Mouse (Mus musculus) liver, postnatal 0 days (tissue): ENCODE measurements around the gene Abcc1. TPM values are rescaled to one million over a fixed set of nuclear protein-coding genes. Genes with fewer than 3 reads are reported as not detected.

ENCODE experiments used
- ATAC-seq: fragments of 200-750 bp; cut with Nextera tagmentation; 2 replicates; pipeline ENCODE4 v1.8.0; 2017; ENCODE audit warnings: mild to moderate bottlenecking, moderate library complexity
- DNase-seq: peaks from one replicate; pipeline ENCODE4 v3.0.0-alpha.2; 2016
- H3K27ac ChIP-seq: fragments of 300-500 bp; sonication (generic); 2 replicates; pipeline ENCODE4 v1.5.1; 2014; ENCODE audit warnings: antibody characterized with exemption, moderate library complexity, mild to moderate bottlenecking, low read depth
- H3K27me3 ChIP-seq: fragments of 300-500 bp; sonication (generic); 2 replicates; pipeline ENCODE4 v1.6.1; 2014; ENCODE audit warnings: low read length, control low read depth, mixed read lengths; ENCODE audit not compliant: insufficient read depth
- H3K36me3 ChIP-seq: fragments of 300-500 bp; sonication (generic); replicated peaks from 2 replicates; pipeline ENCODE4 v1.6.1; 2014; ENCODE audit warnings: mild to moderate bottlenecking, control low read depth, low read length, moderate library complexity, mixed read lengths; ENCODE audit not compliant: insufficient read depth
- H3K4me1 ChIP-seq: fragments of 300-500 bp; sonication (generic); 2 replicates; pipeline ENCODE4 v1.6.1; 2014; ENCODE audit warnings: antibody characterized with exemption, mild to moderate bottlenecking, control low read depth; ENCODE audit not compliant: insufficient read depth
- H3K4me2 ChIP-seq: fragments of 300-500 bp; sonication (generic); 2 replicates; pipeline ENCODE4 v1.6.1; 2014; ENCODE audit warnings: low read depth, mild to moderate bottlenecking, low read length, moderate library complexity, mixed read lengths
- H3K4me3 ChIP-seq: fragments of 300-500 bp; sonication (generic); 2 replicates; pipeline ENCODE4 v1.5.1; 2014; ENCODE audit warnings: low read depth, low read length
- H3K9ac ChIP-seq: fragments of 300-500 bp; sonication (generic); replicated peaks from 2 replicates; pipeline ENCODE4 v1.6.1; 2014; ENCODE audit warnings: mild to moderate bottlenecking, moderate library complexity
- H3K9me3 ChIP-seq: fragments of 300-500 bp; sonication (generic); 2 replicates; pipeline ENCODE4 v1.6.1; 2016; ENCODE audit warnings: mild to moderate bottlenecking, control low read depth, low read length, mixed read lengths
- CTCF ChIP-seq: sonication (generic); IDR thresholded peaks from 2 replicates; pipeline ENCODE4 v1.5.1; 2016; ENCODE audit warnings: antibody characterized with exemption, low read depth
- EP300 ChIP-seq: IDR thresholded peaks from 2 replicates; pipeline ENCODE4 v1.6.1; 2016; ENCODE audit warnings: antibody characterized with exemption, low read depth, mild to moderate bottlenecking
- WGBS: fragments of 180-500 bp; shearing (Covaris S2); extraction: QIAGEN DNeasy Blood & Tissue Kit; methylation state at CpG from one replicate; pipeline ENCODE4 v1.1.7; 2014; ENCODE audit not compliant: insufficient replicate concordance; 5-methylcytosine and 5-hydroxymethylcytosine counted together
- polyA plus RNA-seq: library from polyadenylated mRNA; unstranded; fragments of >200 nt; fragmentation: Nextera tagmentation; extraction: Ambion mirVana; gene quantifications from 2 replicates; pipeline ENCODE4 v1.2.1, GENCODE M21; 2015

Abcc1 gene
- polyA plus RNA-seq, 1 experiment from 2014 or later: 1.7 TPM

DNA sequence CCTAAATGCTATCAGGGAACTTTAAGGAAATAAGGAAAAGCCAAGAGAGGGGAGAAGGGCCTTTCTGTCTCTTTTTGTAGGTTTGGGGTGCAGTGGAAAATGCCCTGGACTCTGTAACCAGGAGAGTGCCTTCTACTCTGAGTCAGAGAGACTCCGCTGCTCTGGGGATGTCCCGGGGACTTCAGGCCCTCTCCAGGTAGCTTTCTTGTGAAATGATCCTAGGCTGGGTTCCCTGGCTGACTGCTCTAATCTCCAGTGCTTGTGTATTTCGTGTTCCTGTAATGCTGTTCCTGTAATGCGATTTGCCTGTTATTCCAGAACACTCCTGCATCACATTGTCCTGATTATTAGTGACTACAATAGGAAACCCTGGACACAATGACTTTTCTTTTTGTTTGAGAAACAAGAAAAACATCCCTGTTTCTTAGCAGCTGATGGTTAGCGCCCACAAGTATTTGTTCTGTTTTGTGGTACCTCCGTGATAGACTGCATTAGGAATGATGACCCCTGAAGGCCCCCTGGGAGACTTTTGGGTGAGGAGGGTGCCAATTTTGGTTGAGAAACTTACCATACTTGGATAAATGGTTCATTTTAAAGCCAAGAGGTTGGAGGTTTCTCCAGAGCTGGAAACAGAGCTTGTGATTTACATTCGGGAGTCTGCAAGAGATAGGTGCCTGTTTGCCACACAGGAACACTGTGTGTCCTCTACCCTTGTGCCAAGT, 902 bp downstream of the Abcc1 start:
- peaks cover 10% of the 10 kb centered on the region for H3K4me1 ChIP-seq

DNA sequence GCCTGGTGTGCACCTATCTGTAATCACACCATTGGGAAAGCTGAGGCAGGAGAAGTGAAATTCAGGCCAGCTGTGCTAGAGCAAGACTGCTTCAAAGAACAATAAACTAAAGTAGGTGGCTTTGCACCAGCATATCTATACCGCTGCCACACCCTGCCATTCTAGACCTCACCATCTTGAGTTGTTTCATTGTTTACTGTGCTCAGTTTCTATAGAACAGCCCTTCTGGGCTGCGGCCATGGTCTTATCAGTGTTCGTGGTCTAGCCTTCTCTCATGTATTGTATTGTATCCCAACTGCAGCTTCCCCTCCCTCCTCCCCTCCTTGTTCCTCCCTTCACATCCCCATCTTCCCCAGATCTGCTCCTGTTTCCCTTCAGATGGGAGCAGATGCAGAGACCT, 2.1 kb downstream of the Abcc1 start:
- H3K4me1 ChIP-seq: peaks cover 10% of the 10 kb centered on the region
- no peaks in the 10 kb centered on the region for H3K36me3 ChIP-seq
- no peaks in the 10 kb centered on the region for H3K27me3 ChIP-seq
- TF ChIP-seq EP300 (no peak), CTCF (no peak)
- no peak for DNase-seq
- H3K9me3 ChIP-seq: no peaks in the 10 kb centered on the region
- no peak overlapping the region for H3K9ac ChIP-seq
- no peak overlapping the region for H3K27ac ChIP-seq
- ATAC-seq: no peak
- H3K4me3 ChIP-seq: no peak overlapping the region
- 66% methylated on average over 3 of the region's 3 CpGs for WGBS
- no peak overlapping the region for H3K4me2 ChIP-seq

More for the DNA sequence above, 902 bp downstream of the Abcc1 start:
- WGBS: 27% methylated on average over 7 of the region's 7 CpGs
- DNase-seq (no peak), ATAC-seq (no peak)
- Histone ChIP-seq H3K4me3 (peak overlapping the region; percentile 81), H3K27me3 (no peaks in the 10 kb centered on the region), H3K36me3 (no peaks in the 10 kb centered on the region), H3K4me2 (peak overlapping the region; percentile 94), H3K9ac (peak overlapping the region; percentile 72; the same call in 1 of the 2 replicates), H3K9me3 (no peaks in the 10 kb centered on the region), H3K27ac (no peak overlapping the region)
- no peak for TF ChIP-seq EP300
- TF ChIP-seq CTCF: no peak

DNA sequence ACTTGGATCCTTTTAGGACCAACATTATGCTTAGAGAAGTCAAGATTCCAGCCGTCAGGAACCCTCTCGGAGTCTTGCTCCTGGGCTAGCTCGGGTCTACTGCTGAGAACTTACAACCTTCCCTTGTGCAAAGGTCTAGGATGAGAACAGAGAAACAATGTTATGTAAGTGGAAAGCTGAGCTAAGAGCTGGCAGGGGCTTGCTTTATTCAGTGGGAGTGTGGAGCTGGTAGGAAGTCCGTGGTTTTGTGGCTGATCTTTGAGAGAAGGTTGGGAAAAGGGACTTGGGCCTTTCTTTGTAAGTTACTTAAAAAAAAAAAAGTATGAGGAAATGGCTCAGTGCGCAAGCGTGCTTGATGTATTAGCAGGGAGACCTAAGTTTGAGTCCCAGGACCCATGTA, 2.7 kb downstream of the Abcc1 start:
- no peak for TF ChIP-seq EP300
- TF ChIP-seq CTCF: no peak
- H3K4me1 ChIP-seq: peaks cover 10% of the 10 kb centered on the region
- H3K27ac ChIP-seq: no peak overlapping the region
- H3K27me3 ChIP-seq: no peaks in the 10 kb centered on the region
- H3K9ac ChIP-seq: no peak overlapping the region
- 60% methylated on average over 6 of the region's 6 CpGs for WGBS
- DNase-seq (no peak), ATAC-seq (no peak)
- no peaks in the 10 kb centered on the region for H3K9me3 ChIP-seq
- no peaks in the 10 kb centered on the region for H3K36me3 ChIP-seq
- no peak overlapping the region for H3K4me2 ChIP-seq
- no peak overlapping the region for H3K4me3 ChIP-seq

DNA sequence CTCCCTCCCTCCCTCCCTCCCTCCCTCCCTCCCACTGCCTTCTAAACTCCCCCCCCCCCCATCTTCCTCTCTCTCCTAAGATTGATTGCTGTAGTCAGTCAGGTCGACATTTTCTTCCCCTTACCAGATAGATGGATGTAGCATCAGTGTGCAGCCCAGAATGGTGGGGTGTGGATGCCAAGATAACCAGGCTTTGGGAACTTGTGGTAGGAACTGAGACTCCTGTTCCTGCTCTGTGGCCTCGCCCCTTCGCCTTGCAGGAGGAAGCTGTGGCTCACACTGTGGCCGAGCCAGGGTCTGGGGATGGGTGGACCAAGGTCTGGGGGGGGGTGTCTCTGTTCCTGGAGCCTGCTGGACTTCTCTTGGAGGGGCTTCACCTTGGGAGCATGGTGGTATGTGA, 4.1 kb downstream of the Abcc1 start:
- ATAC-seq: no peak
- H3K4me1 ChIP-seq: peaks cover 10% of the 10 kb centered on the region
- TF ChIP-seq EP300: no peak
- TF ChIP-seq CTCF: no peak

DNA sequence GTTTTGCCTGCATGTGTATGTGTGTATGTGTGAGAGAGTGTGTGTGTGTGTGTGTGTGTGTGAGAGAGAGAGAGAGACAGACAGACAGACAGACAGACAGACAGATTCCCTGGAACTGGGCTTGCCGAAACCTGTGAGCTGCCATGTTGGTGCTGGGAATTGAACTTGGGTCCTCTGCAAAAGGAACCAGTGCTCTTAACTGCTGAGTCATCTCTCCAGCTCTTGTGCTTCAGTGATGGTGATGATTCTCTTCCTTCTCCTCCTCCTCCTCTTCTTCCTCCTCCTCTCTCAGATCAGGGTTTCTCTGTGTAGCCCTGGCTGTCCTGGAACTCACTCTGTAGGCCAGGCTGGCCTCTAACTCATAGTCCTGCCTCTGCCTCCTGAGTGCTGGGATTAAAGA, 4.7 kb downstream of the Abcc1 start:
- TF ChIP-seq CTCF (no peak), EP300 (no peak)
- H3K9ac ChIP-seq: no peak overlapping the region
- ATAC-seq (no peak), DNase-seq (no peak)
- no peak overlapping the region for H3K27ac ChIP-seq
- H3K4me2 ChIP-seq: no peak overlapping the region
- 73% methylated on average over 1 of the region's 1 CpGs for WGBS
- no peaks in the 10 kb centered on the region for H3K9me3 ChIP-seq
- H3K36me3 ChIP-seq: no peaks in the 10 kb centered on the region
- peaks cover 9% of the 10 kb centered on the region for H3K4me1 ChIP-seq
- H3K4me3 ChIP-seq: no peak overlapping the region
- H3K27me3 ChIP-seq: no peaks in the 10 kb centered on the region

More for the DNA sequence above, 4.1 kb downstream of the Abcc1 start:
- no peak overlapping the region for H3K4me2 ChIP-seq
- H3K9ac ChIP-seq: no peak overlapping the region
- H3K36me3 ChIP-seq: no peaks in the 10 kb centered on the region
- no peaks in the 10 kb centered on the region for H3K27me3 ChIP-seq
- H3K9me3 ChIP-seq: no peaks in the 10 kb centered on the region
- H3K4me3 ChIP-seq: no peak overlapping the region
- H3K27ac ChIP-seq: no peak overlapping the region
- WGBS: 25% methylated on average over 4 of the region's 4 CpGs
- no peak for DNase-seq

DNA sequence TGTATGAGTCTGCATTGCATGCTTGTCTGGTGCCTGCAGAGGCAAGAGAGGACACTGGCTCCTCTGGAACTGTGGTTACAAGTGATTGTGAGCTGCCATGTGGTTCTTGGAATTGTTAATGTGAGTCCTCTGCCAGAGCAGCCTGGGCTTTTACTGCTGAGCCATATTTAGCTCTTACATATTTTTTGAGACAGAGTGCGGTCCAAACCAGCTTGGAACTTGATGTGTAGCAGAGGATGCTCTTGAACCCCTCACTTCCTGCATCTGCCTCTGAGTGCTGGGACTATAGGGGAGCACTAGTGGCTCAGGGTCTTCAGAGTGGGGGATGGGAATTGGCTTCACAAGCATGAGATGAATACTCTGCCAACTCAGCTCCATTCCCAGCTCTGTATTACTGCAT, 10.0 kb downstream of the Abcc1 start:
- H3K4me3 ChIP-seq: no peak overlapping the region
- WGBS: 82% methylated on average over 1 of the region's 1 CpGs
- TF ChIP-seq CTCF (no peak), EP300 (no peak)
- ATAC-seq (no peak), DNase-seq (no peak)
- H3K27me3 ChIP-seq: no peaks in the 10 kb centered on the region
- H3K4me2 ChIP-seq: no peak overlapping the region
- no peaks in the 10 kb centered on the region for H3K9me3 ChIP-seq
- no peak overlapping the region for H3K27ac ChIP-seq
- no peak overlapping the region for H3K9ac ChIP-seq
- no peaks in the 10 kb centered on the region for H3K36me3 ChIP-seq
- H3K4me1 ChIP-seq: peaks cover 2% of the 10 kb centered on the region; the same call in 1 of the 2 replicates
